Mouse (Mus musculus) CH12.LX (cell line): Measurements from ENCODE around the gene Sox10. TPM values are rescaled to one million over a fixed set of nuclear protein-coding genes. Genes with fewer than 3 reads are reported as not detected.

Experiments used
- DNase-seq: peaks from one replicate; pipeline ENCODE4 v3.0.0-alpha.2; 2013; ENCODE audit errors: extremely low read depth
- H3K27ac ChIP-seq: 2 replicates; pipeline ENCODE4 v1.5.1; 2012; ENCODE audit warnings: low read depth, mild to moderate bottlenecking, control low read depth, moderate library complexity; ENCODE audit not compliant: insufficient read depth
- H3K27me3 ChIP-seq: replicated peaks from 2 replicates; pipeline ENCODE3; 2012; ENCODE audit warnings: inconsistent platforms
- H3K36me3 ChIP-seq, 2 experiments: replicated peaks in 1 of 2; 2 replicates each; pipeline versions ENCODE3 to v1.6.1; 2012; ENCODE audit warnings: inconsistent platforms in 1 of 2, low read length in 1 of 2, mild to moderate bottlenecking in 1 of 2, mixed read lengths in 1 of 2, moderate library complexity in 1 of 2; ENCODE audit not compliant: control insufficient read depth in 1 of 2, insufficient read depth in 1 of 2
- H3K4me1 ChIP-seq, 2 experiments: 2 replicates each; pipeline ENCODE4 v1.6.1; 2012; ENCODE audit warnings: inconsistent platforms in 1 of 2, moderate library complexity in 1 of 2; ENCODE audit not compliant: insufficient read depth in 2 of 2, control insufficient read depth in 1 of 2
- H3K4me2 ChIP-seq: 2 replicates; pipeline ENCODE4 v1.6.1; 2012; ENCODE audit warnings: low read depth, mild to moderate bottlenecking, control low read depth; ENCODE audit not compliant: poor library complexity, insufficient read depth, severe bottlenecking
- H3K4me3 ChIP-seq, 3 experiments: fragments of 150-350 bp in 1 of 3; sonication (generic) in 1 of 3; replicated peaks in 1 of 3; 2 replicates each; pipeline versions ENCODE3 to v1.5.1; 2011 to 2012; ENCODE audit warnings: low read depth in 2 of 3, low read length in 2 of 3, mild to moderate bottlenecking in 2 of 3, moderate library complexity in 2 of 3, control low read depth in 1 of 3, improper control_type of control experiment in 1 of 3, inconsistent platforms in 1 of 3, mixed read lengths in 1 of 3; ENCODE audit not compliant: poor library complexity in 1 of 3
- H3K79me2 ChIP-seq: replicated peaks from 2 replicates; pipeline ENCODE4 v1.6.1; 2012; ENCODE audit warnings: mild to moderate bottlenecking, moderate library complexity; ENCODE audit not compliant: control insufficient read depth, poor library complexity, insufficient read depth, severe bottlenecking; ENCODE audit errors: extremely low read depth
- H3K9ac ChIP-seq: 2 replicates; pipeline ENCODE4 v1.6.1; 2012; ENCODE audit warnings: low read depth, mild to moderate bottlenecking, control low read depth, moderate library complexity; ENCODE audit not compliant: insufficient read depth
- H3K9me3 ChIP-seq: replicated peaks from 2 replicates; pipeline ENCODE3; 2012; ENCODE audit warnings: low read length, inconsistent platforms, mixed read lengths
- BHLHE40 ChIP-seq: IDR thresholded peaks from 2 replicates; pipeline ENCODE4 v1.6.1; 2011; ENCODE audit warnings: mild to moderate bottlenecking, low read depth, low read length, improper control_type of control experiment
- CHD2 ChIP-seq: IDR thresholded peaks from 2 replicates; pipeline ENCODE4 v1.6.1; 2011; ENCODE audit warnings: low read length, improper control_type of control experiment
- E2F4 ChIP-seq: IDR thresholded peaks from 2 replicates; pipeline ENCODE4 v1.6.1; 2011; ENCODE audit warnings: low read depth, low read length, improper control_type of control experiment; ENCODE audit not compliant: insufficient replicate concordance
- EP300 ChIP-seq: IDR thresholded peaks from 2 replicates; pipeline ENCODE4 v1.6.1; 2011; ENCODE audit warnings: low read length, improper control_type of control experiment
- ETS1 ChIP-seq: conservative IDR thresholded peaks from 2 replicates; pipeline ENCODE4 v1.6.1; 2012; ENCODE audit warnings: low read depth, mild to moderate bottlenecking, inconsistent platforms, low read length, improper control_type of control experiment, moderate library complexity
- IRF4 ChIP-seq: IDR thresholded peaks from 2 replicates; pipeline ENCODE4 v1.6.1; 2014; ENCODE audit warnings: low read depth, mild to moderate bottlenecking, inconsistent platforms, low read length, improper control_type of control experiment
- JUN ChIP-seq: IDR thresholded peaks from 2 replicates; pipeline ENCODE4 v1.6.1; 2011; ENCODE audit warnings: low read depth, mild to moderate bottlenecking, low read length, improper control_type of control experiment, moderate library complexity; ENCODE audit not compliant: insufficient read depth
- JUND ChIP-seq: conservative IDR thresholded peaks from 2 replicates; pipeline ENCODE4 v1.6.1; 2011; ENCODE audit warnings: low read depth, low read length, improper control_type of control experiment
- MEF2A ChIP-seq: IDR thresholded peaks from 2 replicates; pipeline ENCODE4 v1.6.1; 2014; ENCODE audit warnings: low read depth, mild to moderate bottlenecking, inconsistent platforms, low read length, improper control_type of control experiment, borderline replicate concordance
- MXI1 ChIP-seq: IDR thresholded peaks from 2 replicates; pipeline ENCODE4 v1.6.1; 2011; ENCODE audit warnings: mild to moderate bottlenecking, low read depth, low read length, improper control_type of control experiment
- NELFE ChIP-seq: IDR thresholded peaks from 2 replicates; pipeline ENCODE4 v1.6.1; 2011; ENCODE audit warnings: low read depth, low read length, improper control_type of control experiment
- NRF1 ChIP-seq: IDR thresholded peaks from 2 replicates; pipeline ENCODE4 v1.6.1; 2014; ENCODE audit warnings: low read depth, mild to moderate bottlenecking, inconsistent platforms, low read length, improper control_type of control experiment, moderate library complexity
- POLR2A ChIP-seq: IDR thresholded peaks from 2 replicates; pipeline ENCODE4 v1.6.1; 2011; ENCODE audit warnings: low read depth, mild to moderate bottlenecking, improper control_type of control experiment, low read length
- RAD21 ChIP-seq: IDR thresholded peaks from 2 replicates; pipeline ENCODE4 v1.6.1; 2011; ENCODE audit warnings: low read depth, mild to moderate bottlenecking, low read length, improper control_type of control experiment, moderate library complexity
- RCOR1 ChIP-seq: conservative IDR thresholded peaks from 2 replicates; pipeline ENCODE4 v1.6.1; 2012; ENCODE audit warnings: low read depth, mild to moderate bottlenecking, inconsistent platforms, low read length, improper control_type of control experiment
- TBP ChIP-seq: conservative IDR thresholded peaks from 2 replicates; pipeline ENCODE4 v1.6.1; 2011; ENCODE audit warnings: low read depth, low read length, improper control_type of control experiment
- TCF12 ChIP-seq: IDR thresholded peaks from 2 replicates; pipeline ENCODE4 v1.6.1; 2014; ENCODE audit warnings: low read depth, mild to moderate bottlenecking, inconsistent platforms, low read length, improper control_type of control experiment
- USF1 ChIP-seq: IDR thresholded peaks from 2 replicates; pipeline ENCODE4 v1.6.1; 2014; ENCODE audit warnings: low read depth, mild to moderate bottlenecking, inconsistent platforms, low read length, improper control_type of control experiment
- ZC3H11A ChIP-seq: IDR thresholded peaks from 2 replicates; pipeline ENCODE4 v1.6.1; 2012; ENCODE audit warnings: low read depth, mild to moderate bottlenecking, inconsistent platforms, low read length, improper control_type of control experiment
- ZKSCAN1 ChIP-seq: IDR thresholded peaks from 2 replicates; pipeline ENCODE4 v1.6.1; 2012; ENCODE audit warnings: low read depth, inconsistent platforms, low read length, improper control_type of control experiment, borderline replicate concordance
- ZMIZ1 ChIP-seq: IDR thresholded peaks from 2 replicates; pipeline ENCODE4 v1.6.1; 2012; ENCODE audit warnings: low read depth, mild to moderate bottlenecking, inconsistent platforms, low read length, improper control_type of control experiment
- ZNF384 ChIP-seq: IDR thresholded peaks from 2 replicates; pipeline ENCODE4 v1.6.1; 2012; ENCODE audit warnings: low read depth, low read length, improper control_type of control experiment, inconsistent platforms
- dilution Hi-C: fragments of 300-500 bp; cut with MboI; formaldehyde crosslinking; loops from 2 replicates; pipeline ENCODE4 v1.14.3; 2020; ENCODE audit warnings: low sequenced_read_pairs; ENCODE audit not compliant: extremely low pct_unique_long_range_greater_than_20kb, extremely low pct_ligation_motif_present
- in situ Hi-C: fragments of 300-500 bp; cut with MboI; formaldehyde crosslinking; loops from 3 replicates; pipeline ENCODE4 v1.14.3; 2019; ENCODE audit warnings: low sequenced_read_pairs, low pct_ligation_motif_present, low pct_unique_long_range_greater_than_20kb, mixed read lengths
- polyA plus RNA-seq: library from polyadenylated mRNA; unstranded; fragments of >175 nt; gene quantifications from 2 replicates; pipeline ENCODE4 v1.2.1, GENCODE M21; 2012; ENCODE audit warnings: low read depth; ENCODE audit not compliant: insufficient read length
- total RNA-seq, 2 experiments: library from RNA; depleted of rRNA; stranded (reverse); fragments of 300-350 nt in 1 of 2; fragments of >200 nt in 1 of 2; gene quantifications; 2 replicates each; pipeline ENCODE4 v1.2.3; 2012 to 2014

Gene Sox10
- total and polyA plus RNA-seq, 3 experiments: 0.08 TPM; not detected in 2

GRCm38 (mm10) chr15:79145522-79145921 lies 19.5 kb downstream of the Sox10 start:
- Histone ChIP-seq H3K4me2 (no peak overlapping the region), H3K27ac (no peak overlapping the region), H3K79me2 (peaks cover 27% of the 10 kb centered on the region), H3K4me3 (no peak overlapping the region), H3K36me3 (peaks cover 53 to 70% of the 10 kb centered on the region in 2 experiments), H3K27me3 (peaks cover 2% of the 10 kb centered on the region), H3K4me1 (peaks cover 4 to 29% of the 10 kb centered on the region in 2 experiments; a peak in 3 of 4 replicates), H3K9ac (no peak overlapping the region), H3K9me3 (no peaks in the 10 kb centered on the region)
- peak; percentile 44 for DNase-seq
- dilution Hi-C loops: no loop called here
- in situ Hi-C loops: no loop called here
- TF ChIP-seq NRF1 (no peak), JUND (no peak), CHD2 (no peak), RCOR1 (no peak), RAD21 (no peak), ZNF384 (no peak), ZC3H11A (no peak), IRF4 (no peak), POLR2A (no peak), ZKSCAN1 (no peak), JUN (no peak), EP300 (no peak), TBP (no peak), ZMIZ1 (no peak), BHLHE40 (peak; percentile 67), TCF12 (no peak), ETS1 (peak; percentile 54; the same call in 1 of the 2 replicates), MXI1 (no peak)

DNA sequence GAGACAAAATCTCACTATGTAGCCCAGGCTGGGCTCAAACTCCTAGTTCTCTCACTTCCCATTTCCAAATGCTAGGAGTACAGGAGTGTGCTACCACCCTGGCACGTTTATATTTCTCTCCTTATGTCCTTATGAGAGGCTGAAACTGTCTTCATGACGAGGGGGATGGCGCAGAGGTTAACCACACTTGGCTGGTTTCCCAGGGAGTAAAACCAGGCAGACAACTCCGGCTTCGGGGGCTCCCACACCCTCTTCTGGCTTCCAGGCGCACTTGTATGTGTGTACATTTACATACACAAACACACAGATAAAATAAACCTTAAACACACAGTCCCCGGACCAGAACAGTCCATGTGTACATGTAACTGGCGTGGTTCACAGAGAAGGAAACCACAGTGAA lies 21.0 kb downstream of the Sox10 start:
- no peak overlapping the region for H3K4me3 ChIP-seq
- H3K27ac ChIP-seq: no peak overlapping the region
- peaks cover 4 to 31% of the 10 kb centered on the region in 2 experiments; a peak in 3 of 4 replicates for H3K4me1 ChIP-seq
- TF ChIP-seq USF1: no peak
- no peak for TF ChIP-seq ETS1
- no peak for TF ChIP-seq NELFE
- TF ChIP-seq MEF2A: no peak
- TF ChIP-seq E2F4: no peak
- no peaks in the 10 kb centered on the region for H3K9me3 ChIP-seq
- dilution Hi-C loops: no loop called here
- no peak for DNase-seq
- peaks cover 5% of the 10 kb centered on the region for H3K27me3 ChIP-seq
- H3K79me2 ChIP-seq: peaks cover 27% of the 10 kb centered on the region
- in situ Hi-C loops: no loop called here
- no peak overlapping the region for H3K9ac ChIP-seq
- peaks cover 41 to 59% of the 10 kb centered on the region in 2 experiments for H3K36me3 ChIP-seq
- H3K4me2 ChIP-seq: no peak overlapping the region
